9 mouse cellular contexts compared by ENCODE assay signal in genomic region chr12:13211746-13212482, GRCm38 (mm10). TPM values are rescaled to one million over a fixed set of nuclear protein-coding genes. Genes with fewer than 3 reads are reported as not detected.
DNase-seq lines count a peak whose midpoint lies in the region; ATAC-seq and TF ChIP-seq lines count a peak whose summit lies in the region.
"Had no signal": no experiment of that assay in that cellular context is flagged by ENCODE, and none has a peak within 500 bp of the region (broad histone marks: within the 10 kb centered on the region; RNA-seq: fewer than 3 reads in every experiment).

No protein-coding gene starts in this region.

- peak; percentile 16 for DNase-seq in midbrain, embryonic 14.5 days
- peak; percentile 90 for DNase-seq in heart, postnatal 0 days (ENCODE audit: low spot score)
- peak; percentile 61 for DNase-seq in layer of hippocampus, adult 9-11 months
- no peak for DNase-seq in spleen, adult 18-20 months
- DNase-seq in midbrain, embryonic 11.5 days (ENCODE audit: low spot score, missing footprints): no peak

- no peaks in the 10 kb centered on the region for H3K27me3 ChIP-seq in midbrain, embryonic 14.5 days (ENCODE audit: control insufficient read depth, insufficient read depth, low read length)
- H3K27me3 ChIP-seq in midbrain, embryonic 15.5 days (replicated peaks): no peaks in the 10 kb centered on the region
- no peaks in the 10 kb centered on the region for H3K27me3 ChIP-seq in heart, postnatal 0 days (ENCODE audit: control insufficient read depth, insufficient read depth, low read length)
- H3K27me3 ChIP-seq in midbrain, embryonic 11.5 days (ENCODE audit: control insufficient read depth, insufficient read depth, low read length): no peaks in the 10 kb centered on the region
- H3K27me3 ChIP-seq: neural tube, embryonic 12.5 days had no signal

- TF ChIP-seq POLR2A in olfactory bulb, adult 2 months (IDR thresholded peaks at IDR 0.05; ENCODE audit: insufficient read depth, low read depth, low read length): no peak

- H3K27ac ChIP-seq in midbrain, embryonic 14.5 days (replicated peaks; ENCODE audit: low read depth, low read length): no peak overlapping the region
- H3K27ac ChIP-seq in midbrain, embryonic 15.5 days: no peak overlapping the region
- H3K27ac ChIP-seq in heart, postnatal 0 days (ENCODE audit: low read depth): peak overlapping the region; percentile 41; the same call in 1 of the 2 replicates
- H3K27ac ChIP-seq in olfactory bulb, adult 2 months (ENCODE audit: insufficient read depth, low read depth, low read length): peak overlapping the region; percentile 52
- no peak overlapping the region for H3K27ac ChIP-seq in midbrain, embryonic 11.5 days (ENCODE audit: low read depth, low read length)
- H3K27ac ChIP-seq: neural tube, embryonic 12.5 days had no signal

- no peak overlapping the region for H3K4me3 ChIP-seq in midbrain, embryonic 14.5 days (replicated peaks; ENCODE audit: low read depth, low read length)
- no peak overlapping the region for H3K4me3 ChIP-seq in midbrain, embryonic 15.5 days
- H3K4me3 ChIP-seq in heart, postnatal 0 days (ENCODE audit: low read depth, low read length): no peak overlapping the region
- no peak overlapping the region for H3K4me3 ChIP-seq in olfactory bulb, adult 2 months (ENCODE audit: insufficient read depth, low read depth, low read length)
- no peak overlapping the region for H3K4me3 ChIP-seq in midbrain, embryonic 11.5 days (ENCODE audit: low read depth, low read length)
- H3K4me3 ChIP-seq: neural tube, embryonic 12.5 days had no signal

- WGBS in midbrain, embryonic 14.5 days: 67% methylated on average over 11 of the region's 11 CpGs
- 68% methylated on average over 11 of the region's 11 CpGs for WGBS in midbrain, embryonic 15.5 days
- WGBS in heart, postnatal 0 days: 36% methylated on average over 11 of the region's 11 CpGs
- 50% methylated on average over 11 of the region's 11 CpGs for WGBS in olfactory bulb, adult 2 months
- WGBS in midbrain, embryonic 11.5 days: 74% methylated on average over 11 of the region's 11 CpGs

- no peak for TF ChIP-seq CTCF in heart, postnatal 0 days (IDR thresholded peaks at IDR 0.05; ENCODE audit: low read depth)
- TF ChIP-seq CTCF in olfactory bulb, adult 2 months (IDR thresholded peaks at IDR 0.05; ENCODE audit: insufficient read depth, low read depth, low read length): no peak

- H3K36me3 ChIP-seq in midbrain, embryonic 14.5 days (ENCODE audit: control insufficient read depth, insufficient read depth, low read length): no peaks in the 10 kb centered on the region
- H3K36me3 ChIP-seq in midbrain, embryonic 15.5 days (replicated peaks): no peaks in the 10 kb centered on the region
- no peaks in the 10 kb centered on the region for H3K36me3 ChIP-seq in heart, postnatal 0 days (replicated peaks; ENCODE audit: control insufficient read depth, insufficient read depth, low read length)
- H3K36me3 ChIP-seq in midbrain, embryonic 11.5 days (ENCODE audit: control insufficient read depth, insufficient read depth, low read length): no peaks in the 10 kb centered on the region
- H3K36me3 ChIP-seq: neural tube, embryonic 12.5 days had no signal

- H3K9me3 ChIP-seq in midbrain, embryonic 14.5 days (ENCODE audit: control insufficient read depth, low read length): peaks cover 4% of the 10 kb centered on the region; the same call in 1 of the 2 replicates
- H3K9me3 ChIP-seq in midbrain, embryonic 15.5 days: no peaks in the 10 kb centered on the region
- no peaks in the 10 kb centered on the region for H3K9me3 ChIP-seq in heart, postnatal 0 days (replicated peaks; ENCODE audit: control insufficient read depth, low read length)
- H3K9me3 ChIP-seq in midbrain, embryonic 11.5 days (ENCODE audit: control insufficient read depth, low read length): no peaks in the 10 kb centered on the region; the same call in 1 of the 2 replicates
- H3K9me3 ChIP-seq: neural tube, embryonic 12.5 days had no signal

- H3K9ac ChIP-seq in midbrain, embryonic 14.5 days (replicated peaks; ENCODE audit: low read length): no peak overlapping the region
- no peak overlapping the region for H3K9ac ChIP-seq in midbrain, embryonic 15.5 days
- H3K9ac ChIP-seq in heart, postnatal 0 days (replicated peaks; ENCODE audit: low read depth, low read length): no peak overlapping the region
- H3K9ac ChIP-seq in midbrain, embryonic 11.5 days (ENCODE audit: low read length): no peak overlapping the region
- H3K9ac ChIP-seq: neural tube, embryonic 12.5 days had no signal

- H3K4me1 ChIP-seq in midbrain, embryonic 14.5 days (ENCODE audit: control insufficient read depth, insufficient read depth, low read length): peaks cover 10% of the 10 kb centered on the region; the same call in 1 of the 2 replicates
- H3K4me1 ChIP-seq in midbrain, embryonic 15.5 days: peaks cover 5% of the 10 kb centered on the region
- peaks cover 19% of the 10 kb centered on the region for H3K4me1 ChIP-seq in heart, postnatal 0 days (ENCODE audit: control insufficient read depth, insufficient read depth)
- H3K4me1 ChIP-seq in olfactory bulb, adult 2 months (ENCODE audit: control insufficient read depth, insufficient read depth, low read length): peaks cover 16% of the 10 kb centered on the region
- H3K4me1 ChIP-seq in midbrain, embryonic 11.5 days (ENCODE audit: control insufficient read depth, insufficient read depth, low read length): peaks cover 26% of the 10 kb centered on the region

- no peak overlapping the region for H3K4me2 ChIP-seq in midbrain, embryonic 14.5 days (ENCODE audit: low read length)
- no peak overlapping the region for H3K4me2 ChIP-seq in midbrain, embryonic 15.5 days
- no peak overlapping the region for H3K4me2 ChIP-seq in heart, postnatal 0 days (ENCODE audit: low read depth, low read length)
- H3K4me2 ChIP-seq in midbrain, embryonic 11.5 days: no peak overlapping the region
- H3K4me2 ChIP-seq: neural tube, embryonic 12.5 days had no signal

- no peak for ATAC-seq in midbrain, embryonic 14.5 days (ENCODE audit: low FRiP score, low TSS enrichment)
- ATAC-seq in midbrain, embryonic 15.5 days (replicated peaks): no peak
- peak; percentile 48 for ATAC-seq in frontal cortex, adult (ENCODE audit: low TSS enrichment)
- ATAC-seq in heart, postnatal 0 days (ENCODE audit: insufficient read depth, low read depth): peak; percentile 76
- no peak for ATAC-seq in midbrain, embryonic 11.5 days (ENCODE audit: low FRiP score)

- TF ChIP-seq EP300 in heart, postnatal 0 days (IDR thresholded peaks at IDR 0.05; ENCODE audit: low read depth): no peak

RNA-seq across cellular contexts. Expression of gene Ddx1, which starts 37.1 kb away (rescaled TPM):
- polyA plus RNA-seq in midbrain, embryonic 14.5 days (2014; fragmentation: Nextera tagmentation; extraction: Ambion mirVana): 130 and 157 TPM in 2 replicates
- 128 and 132 TPM in 2 replicates for polyA plus RNA-seq in midbrain, embryonic 15.5 days (2015; fragmentation: Nextera tagmentation; extraction: Ambion mirVana)
- total RNA-seq in heart, postnatal 0 days (2014; rRNA removed; ENCODE audit: low replicate concordance): 23.8 and 33.7 TPM in 2 replicates
- polyA plus RNA-seq in heart, postnatal 0 days (2015; fragmentation: Nextera tagmentation; extraction: Ambion mirVana): 62.6 TPM in 2 replicates
- polyA plus RNA-seq in olfactory bulb, adult 2 months (2012; ENCODE audit: insufficient read depth, insufficient read length, low replicate concordance, missing spikeins): 126 TPM in 1 of 2 replicates, not detected in the other
- polyA plus RNA-seq in midbrain, embryonic 11.5 days (2014; fragmentation: Nextera tagmentation; extraction: Ambion mirVana): 197 and 215 TPM in 2 replicates

RNA-seq across cellular contexts. Expression of gene Nbas, which starts 57.0 kb away (rescaled TPM):
- 18.3 and 23.1 TPM in 2 replicates for polyA plus RNA-seq in midbrain, embryonic 14.5 days (2014; fragmentation: Nextera tagmentation; extraction: Ambion mirVana)
- polyA plus RNA-seq in midbrain, embryonic 15.5 days (2015; fragmentation: Nextera tagmentation; extraction: Ambion mirVana): 17.5 and 17.7 TPM in 2 replicates
- 20.2 and 29.1 TPM in 2 replicates for total RNA-seq in heart, postnatal 0 days (2014; rRNA removed; ENCODE audit: low replicate concordance)
- 3.9 TPM in 2 replicates for polyA plus RNA-seq in heart, postnatal 0 days (2015; fragmentation: Nextera tagmentation; extraction: Ambion mirVana)
- not detected in 2 replicates for polyA plus RNA-seq in olfactory bulb, adult 2 months (2012; ENCODE audit: insufficient read depth, insufficient read length, low replicate concordance, missing spikeins)
- 14.0 and 15.7 TPM in 2 replicates for polyA plus RNA-seq in midbrain, embryonic 11.5 days (2014; fragmentation: Nextera tagmentation; extraction: Ambion mirVana)

Comparison
In these comparisons a context has a peak if more than half of its experiments do, and no peak if none do; other contexts are left out.
1. DNase-seq: peak in midbrain, embryonic 14.5 days (single experiment), heart, postnatal 0 days (single experiment) and layer of hippocampus, adult 9-11 months (single experiment); none in spleen, adult 18-20 months (0 of 2) and midbrain, embryonic 11.5 days (single experiment).
2. ATAC-seq: peak in frontal cortex, adult (single experiment) and heart, postnatal 0 days (single experiment); none in midbrain, embryonic 14.5 days (single experiment), midbrain, embryonic 15.5 days (single experiment) and midbrain, embryonic 11.5 days (single experiment).
3. H3K27ac ChIP-seq: peak in heart, postnatal 0 days (single experiment) and olfactory bulb, adult 2 months (single experiment); none in midbrain, embryonic 14.5 days (single experiment), midbrain, embryonic 15.5 days (single experiment) and midbrain, embryonic 11.5 days (single experiment).